Mouse (Mus musculus) mouse embryonic stem cell (cell line): Measurements from ENCODE around the gene Sh3bp5.
"Not testable (repeated sequence)": the region's sequence is repeated elsewhere in the genome, so short reads cannot be mapped to it uniquely, and the experiment has no call there.

Source experiments
- in situ Hi-C, 2 experiments: fragments of 300-500 bp; cut with MboI; formaldehyde crosslinking; loops; 1 replicate in 1 of 2; 3 replicates in 1 of 2; pipeline ENCODE4 v1.14.3; 2019 to 2020; ENCODE audit warnings: low sequenced_read_pairs in 2 of 2, low pct_unique_long_range_greater_than_20kb in 1 of 2, mixed read lengths in 1 of 2; ENCODE audit not compliant: unreplicated experiment in 1 of 2

Gene Sh3bp5

GRCm38 (mm10) chr14:31435930-31436693 lies at the start of gene Sh3bp5:
Sh3bp5 (minus strand) TSS chr14:31436078.
- in situ Hi-C loops: no loop called here

GRCm38 (mm10) chr14:31482417-31482816 lies 46.5 kb upstream of the Sh3bp5 start:
- in situ Hi-C loops: no loop called here

GRCm38 (mm10) chr14:31473297-31473696 lies 37.4 kb upstream of the Sh3bp5 start:
- in situ Hi-C loops: no loop called here

GRCm38 (mm10) chr14:31472451-31473061 lies 36.7 kb upstream of the Sh3bp5 start:
- in situ Hi-C loops: no loop called here

- in situ Hi-C loops: no loop called here
These were observed 33.8 kb upstream of the Sh3bp5 start for GRCm38 (mm10) chr14:31469711-31470110.

- in situ Hi-C loops: no loop called here
These were observed 28.3 kb upstream of the Sh3bp5 start for GRCm38 (mm10) chr14:31464176-31464575.

GRCm38 (mm10) chr14:31462886-31463285 lies 27.0 kb upstream of the Sh3bp5 start:
- in situ Hi-C loops: no loop called here

- in situ Hi-C loops: not testable (repeated sequence)
These were observed 26.3 kb upstream of the Sh3bp5 start for GRCm38 (mm10) chr14:31462226-31462625.

GRCm38 (mm10) chr14:31458006-31458405 lies 22.1 kb upstream of the Sh3bp5 start:
- in situ Hi-C loops: no loop called here

- in situ Hi-C loops: no loop called here
These were observed 20.3 kb upstream of the Sh3bp5 start for GRCm38 (mm10) chr14:31456064-31456721.

GRCm38 (mm10) chr14:31454849-31455566 lies 19.1 kb upstream of the Sh3bp5 start:
- in situ Hi-C loops: no loop called here

GRCm38 (mm10) chr14:31453946-31454345 lies 18.1 kb upstream of the Sh3bp5 start:
- in situ Hi-C loops: not testable (repeated sequence)

- in situ Hi-C loops: no loop called here
These were observed 13.1 kb upstream of the Sh3bp5 start for GRCm38 (mm10) chr14:31448994-31449393.

GRCm38 (mm10) chr14:31443616-31444015 lies 7.7 kb upstream of the Sh3bp5 start:
- in situ Hi-C loops: no loop called here

- in situ Hi-C loops: no loop called here
These were observed 4.8 kb upstream of the Sh3bp5 start for GRCm38 (mm10) chr14:31440725-31441124.

GRCm38 (mm10) chr14:31440230-31440629 lies 4.4 kb upstream of the Sh3bp5 start:
- in situ Hi-C loops: no loop called here

GRCm38 (mm10) chr14:31439279-31439678 lies 3.4 kb upstream of the Sh3bp5 start:
- in situ Hi-C loops: no loop called here

- in situ Hi-C loops: no loop called here
These were observed 2.1 kb upstream of the Sh3bp5 start for GRCm38 (mm10) chr14:31437826-31438529.
